Mouse (Mus musculus) c-Kit-positive CD71-positive TER-119-positive erythroid progenitor cells, embryonic 14.5 days (primary cell): ENCODE measurements around the gene Gpat3.

Experiments used
- DNase-seq: peaks from one replicate; pipeline ENCODE4 v3.0.0-alpha.2; 2013; ENCODE audit warnings: low spot score

The Gpat3 gene

DNA sequence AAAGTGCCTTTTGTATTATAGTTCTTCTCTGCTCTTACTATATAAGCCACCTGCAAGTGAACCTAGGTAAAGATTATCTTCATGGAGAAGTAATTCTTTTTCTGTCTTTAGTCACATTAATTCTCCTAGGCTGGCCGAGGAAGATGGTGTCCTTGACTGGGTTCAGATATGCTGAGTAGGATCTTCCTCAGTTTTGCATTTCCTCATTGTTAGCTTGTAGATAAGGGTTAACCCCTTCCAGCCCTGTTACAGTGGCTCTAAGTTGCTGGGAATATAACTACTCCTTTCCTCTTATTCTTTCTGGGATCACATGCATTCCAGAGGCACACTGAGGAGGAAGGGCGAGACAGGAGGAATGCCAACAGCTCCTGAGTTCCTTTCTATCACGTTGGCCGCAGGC, 15.6 kb downstream of the Gpat3 start:
- no peak for DNase-seq

DNA sequence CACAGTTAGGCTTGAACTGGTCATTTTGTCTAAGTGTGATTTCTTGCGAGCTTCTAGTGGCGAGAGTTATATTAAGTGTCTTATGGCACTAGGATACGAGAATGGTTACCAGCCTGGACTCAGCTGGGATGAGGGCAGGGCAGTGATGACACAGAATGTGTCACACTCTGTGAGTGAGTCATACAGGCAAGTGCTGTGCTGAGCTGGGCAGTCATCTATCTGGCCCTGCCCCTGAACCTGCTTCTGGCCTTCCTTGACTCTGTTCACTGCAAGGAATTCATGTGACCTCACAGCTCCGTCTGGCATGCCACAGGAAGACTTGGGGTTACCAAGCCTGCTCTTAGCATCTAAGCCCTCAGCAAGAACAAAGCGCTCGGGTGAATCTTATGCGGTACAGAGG, 16.3 kb downstream of the Gpat3 start:
- DNase-seq: no peak

DNA sequence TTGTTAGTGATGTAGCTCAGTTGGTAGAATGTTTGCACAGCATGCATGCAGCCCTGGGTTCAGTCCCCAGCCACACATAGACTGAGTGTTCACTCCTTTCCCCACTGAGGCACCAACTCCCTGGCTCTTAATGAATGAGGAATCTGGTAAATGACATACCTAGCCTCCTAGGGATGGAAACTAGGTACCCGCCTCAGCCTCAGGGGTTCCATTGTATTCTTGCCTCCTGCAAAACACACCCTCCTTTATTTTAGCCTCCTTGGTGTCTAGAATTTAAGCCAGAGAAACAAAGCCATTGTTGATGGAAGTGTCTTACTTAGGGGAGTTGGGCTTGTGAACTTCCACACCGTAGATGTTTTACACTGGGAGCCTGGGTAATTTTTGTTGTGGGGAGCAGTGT, 17.6 kb downstream of the Gpat3 start:
- DNase-seq: no peak

DNA sequence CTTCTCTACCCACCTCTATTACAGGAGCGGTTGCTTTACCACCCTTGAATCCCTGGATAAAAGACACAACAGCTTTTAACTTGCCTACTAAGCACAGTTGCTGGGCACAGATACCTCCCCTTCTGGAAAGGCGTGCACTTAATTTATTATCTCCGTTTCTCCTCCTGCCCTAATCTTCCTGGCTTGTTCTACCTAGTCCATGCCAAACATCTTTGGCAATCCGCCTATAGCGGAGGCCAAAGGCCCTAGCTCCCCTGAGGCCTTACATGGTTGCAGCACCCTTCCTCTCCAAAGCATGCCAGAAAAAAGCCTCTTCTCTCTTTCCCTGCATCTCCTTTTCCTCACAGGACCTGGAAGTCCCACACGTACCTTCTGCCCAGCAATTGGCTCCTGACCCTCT, 18.9 kb downstream of the Gpat3 start:
- DNase-seq: no peak

DNA sequence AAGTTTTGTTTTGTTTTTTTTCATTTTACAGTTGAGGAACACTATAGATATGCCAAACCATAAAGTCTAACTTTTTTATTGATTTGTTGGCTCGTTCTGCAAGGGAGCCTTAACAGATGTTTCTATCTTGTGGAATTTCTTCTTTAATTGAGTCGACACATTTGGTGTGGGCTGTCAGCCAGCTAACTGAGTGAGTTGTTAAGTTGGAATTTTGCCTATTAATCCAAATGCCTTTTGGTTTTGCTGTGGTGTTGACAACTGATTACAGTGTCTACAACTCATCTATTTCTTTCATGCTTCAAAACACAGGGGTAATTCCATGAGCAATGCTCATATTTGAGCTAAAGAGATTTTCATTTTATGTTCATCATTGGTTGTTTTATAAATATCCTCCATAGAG, 20.7 kb downstream of the Gpat3 start:
- DNase-seq: no peak

DNA sequence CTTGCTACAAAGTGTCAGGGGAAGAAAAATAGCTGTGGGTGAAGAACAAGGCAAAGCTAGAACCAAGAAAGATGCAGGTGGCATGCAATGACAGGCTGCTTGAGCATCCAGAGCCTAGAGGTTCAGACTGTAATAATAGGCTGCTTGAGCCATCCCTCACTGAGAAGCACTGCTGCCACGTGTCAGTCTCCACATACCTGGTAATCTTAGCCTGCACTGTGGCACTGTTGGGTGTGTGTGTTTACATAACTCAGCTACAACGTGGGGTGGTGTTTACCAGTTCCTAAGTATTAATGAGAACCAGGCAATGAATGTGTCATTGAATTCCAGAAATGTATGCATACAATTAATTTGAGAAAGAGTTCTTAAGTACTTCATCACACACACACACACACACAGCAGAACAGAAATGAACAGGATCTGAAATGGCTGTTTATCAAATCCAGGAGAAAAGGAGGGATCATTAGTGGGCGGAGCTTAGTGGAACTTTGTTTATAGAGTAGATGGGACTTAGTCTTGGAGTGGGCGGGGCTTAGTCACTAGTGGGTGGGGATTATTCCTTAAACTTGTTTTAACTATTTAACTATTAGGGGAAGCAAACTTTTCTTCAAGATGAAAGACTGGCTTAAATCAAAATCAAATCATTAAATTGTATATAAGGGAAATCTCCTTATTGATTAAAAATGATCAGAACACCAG, 23.8 kb downstream of the Gpat3 start:
- no peak for DNase-seq

DNA sequence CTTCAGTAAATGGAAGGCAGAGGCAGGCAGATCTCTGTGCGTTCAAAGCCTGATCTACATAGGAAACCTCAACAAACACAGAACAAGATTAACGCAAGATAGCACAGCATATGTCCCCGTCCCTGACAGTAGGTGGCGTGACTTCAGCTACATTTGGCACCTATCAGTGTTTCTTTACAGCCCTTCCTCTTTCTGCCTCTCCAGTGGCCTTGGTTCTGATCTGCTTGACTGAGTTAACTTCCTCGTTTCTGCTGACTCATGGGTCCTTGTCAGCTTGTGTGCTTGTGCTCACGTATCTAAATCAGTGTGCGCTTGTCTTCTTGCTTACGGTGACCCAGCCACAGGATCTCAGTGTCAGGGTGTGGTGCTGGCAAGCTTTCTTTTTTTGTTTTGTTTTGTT, 26.5 kb downstream of the Gpat3 start:
- peak; percentile 7 for DNase-seq

DNA sequence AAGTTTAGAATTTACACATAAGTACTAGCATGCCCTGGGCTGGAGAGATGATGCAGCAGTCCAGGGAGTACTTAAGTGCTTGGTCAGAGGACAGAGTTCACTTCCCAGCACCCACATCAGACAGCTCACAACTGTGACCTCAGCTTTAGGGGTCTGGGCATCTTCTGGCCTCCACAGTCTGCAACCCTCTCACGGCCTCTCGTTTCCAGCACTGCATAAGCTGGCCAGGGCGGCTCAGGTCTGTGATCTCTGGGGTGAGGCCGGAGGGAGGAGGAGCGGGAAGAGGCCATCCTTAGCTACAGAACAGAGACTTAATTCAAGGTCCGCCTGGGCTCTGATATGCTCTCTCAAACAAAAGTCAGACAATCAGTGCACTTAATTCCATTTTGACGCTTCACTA, 29.2 kb downstream of the Gpat3 start:
- no peak for DNase-seq

DNA sequence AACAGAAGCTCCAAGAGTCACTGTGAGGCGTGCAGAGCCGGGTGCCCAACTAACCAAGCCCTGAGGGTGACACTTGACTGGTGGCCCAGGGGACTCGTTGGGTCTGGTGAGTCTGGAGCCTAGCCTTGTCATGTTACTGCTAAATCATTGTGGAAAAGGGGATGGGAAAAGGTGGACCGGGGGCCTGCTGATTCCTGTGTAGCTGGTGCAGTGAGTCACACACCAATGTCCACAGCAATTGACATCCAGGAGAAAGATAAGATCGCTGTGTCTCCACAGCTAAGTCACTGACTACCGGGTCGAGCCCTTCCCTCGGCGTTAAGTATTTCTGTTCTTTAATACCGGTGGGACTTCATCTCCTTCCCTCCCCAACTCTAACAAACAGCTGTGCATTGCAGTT, 29.7 kb downstream of the Gpat3 start:
- DNase-seq: no peak

DNA sequence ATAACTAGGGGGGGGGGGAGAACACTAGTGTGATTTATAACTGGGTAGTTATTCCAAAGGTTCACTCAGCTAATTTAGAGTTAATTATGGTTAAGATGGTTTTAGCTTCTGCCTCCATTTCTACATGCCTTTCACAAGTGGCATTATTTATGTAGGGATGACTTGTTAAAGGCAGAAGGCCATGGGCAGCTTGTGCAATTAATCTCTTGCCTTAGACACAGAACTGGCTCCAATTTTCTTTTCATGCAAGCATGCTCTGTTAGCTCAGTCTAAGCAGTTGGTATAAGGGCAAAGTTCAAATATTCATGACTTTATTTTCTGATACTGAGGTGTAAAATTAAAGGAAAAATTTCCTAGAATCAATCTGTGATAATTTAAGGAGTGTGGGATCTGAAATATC, 31.5 kb downstream of the Gpat3 start:
- no peak for DNase-seq

DNA sequence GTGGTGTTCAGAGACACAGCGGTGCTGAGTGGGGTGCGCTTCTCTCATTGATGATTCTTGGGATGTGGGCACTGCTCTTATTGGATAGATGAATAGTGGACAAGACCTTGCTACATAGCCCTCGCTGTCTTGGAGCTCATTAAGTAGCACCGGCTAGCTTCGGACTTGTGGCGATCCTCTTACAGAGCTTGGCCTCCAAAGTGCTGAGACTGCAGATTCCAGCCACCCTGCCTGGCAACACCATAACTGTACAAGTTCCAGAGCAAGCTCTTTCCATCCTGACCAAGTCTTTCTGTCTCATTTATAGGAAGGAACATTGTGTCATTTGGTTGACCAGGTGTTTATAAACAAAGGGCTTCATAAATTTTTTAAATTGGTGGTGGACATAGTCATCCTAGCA, 39.7 kb downstream of the Gpat3 start:
- no peak for DNase-seq

DNA sequence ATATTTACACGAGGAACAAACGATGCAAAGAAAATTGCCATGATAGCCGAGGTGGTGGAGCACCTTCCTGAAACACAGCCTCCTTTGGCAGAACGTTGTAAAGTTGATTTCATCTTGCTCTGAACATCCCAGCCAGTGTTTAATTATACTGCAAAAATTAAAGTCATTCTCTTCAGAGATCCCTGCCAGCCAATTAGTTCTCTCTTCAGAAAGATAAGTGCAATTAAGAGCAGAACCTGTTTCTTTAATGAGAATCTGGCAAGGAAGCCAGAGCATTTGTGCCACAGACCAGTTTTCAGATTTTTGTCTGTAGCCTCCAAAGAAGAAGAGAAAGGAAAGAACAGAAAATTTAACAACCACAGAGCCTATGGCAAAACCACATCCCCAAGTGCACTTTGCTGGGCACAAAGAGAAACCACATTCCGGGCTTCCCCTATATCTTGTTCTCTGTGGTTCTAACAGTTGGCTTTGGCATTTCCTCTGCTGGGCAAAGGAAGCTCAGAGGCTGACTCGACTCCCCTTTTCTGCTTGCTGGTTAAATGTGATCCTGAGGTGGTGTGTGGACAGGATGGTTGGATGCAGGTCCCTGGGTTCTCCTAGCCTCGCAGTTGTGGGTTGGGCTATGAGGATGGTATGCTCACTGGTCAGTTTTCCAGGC, 40.9 kb downstream of the Gpat3 start:
- DNase-seq: no peak

DNA sequence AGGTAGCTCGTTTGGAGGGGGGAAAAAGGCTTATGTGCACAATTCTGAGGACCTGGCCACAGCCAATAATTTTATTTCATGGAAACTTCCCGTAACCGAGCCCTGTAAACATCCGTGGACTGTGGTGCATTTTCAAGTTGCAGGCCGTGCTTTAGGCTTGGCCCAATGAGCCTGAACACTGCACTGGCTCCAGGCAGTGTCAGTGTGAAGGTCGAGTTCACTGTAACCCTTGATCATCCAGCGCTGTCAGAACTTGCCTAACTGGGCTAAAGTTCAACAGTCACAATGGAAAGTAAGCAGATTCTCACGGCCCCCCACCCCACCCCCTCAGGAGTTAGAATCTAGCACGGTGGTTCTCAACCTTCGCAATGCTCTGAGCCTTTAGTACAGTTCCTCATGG, 50.7 kb downstream of the Gpat3 start:
- no peak for DNase-seq

DNA sequence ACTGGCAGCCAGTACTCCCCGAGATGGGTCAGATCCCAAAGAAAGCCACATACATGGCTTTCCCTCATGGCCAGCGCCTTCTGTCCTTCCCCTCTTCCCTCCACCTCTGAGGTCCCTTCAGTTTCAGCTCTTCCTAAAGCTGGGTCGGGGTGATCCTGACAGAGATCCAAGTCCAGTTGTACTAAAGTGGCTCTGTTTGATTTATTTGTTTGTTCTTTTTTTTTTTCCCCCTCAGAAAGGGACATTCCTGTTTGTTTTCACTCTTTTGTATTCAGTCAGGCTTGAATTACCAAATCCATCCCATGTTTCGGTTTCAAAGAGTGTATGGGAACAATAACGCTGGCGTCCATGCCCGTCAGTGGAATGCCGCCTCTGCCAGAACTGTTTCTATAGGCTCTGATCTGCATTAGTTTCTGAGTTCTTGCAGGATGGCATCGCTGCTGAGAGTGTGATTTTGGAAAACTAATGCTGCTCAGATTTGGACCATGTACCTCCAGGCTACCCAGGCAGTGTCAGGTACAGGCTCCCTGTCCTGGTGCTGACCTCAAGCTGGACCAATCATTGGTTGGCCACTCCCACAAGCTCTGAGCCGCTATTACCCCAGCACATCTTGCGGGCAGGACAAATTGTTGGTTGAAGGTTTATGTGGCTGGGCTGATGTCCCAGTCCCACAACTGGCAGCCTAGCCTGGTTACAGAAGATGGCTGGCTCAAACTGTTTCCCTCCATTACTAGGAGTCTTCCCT, 54.4 kb downstream of the Gpat3 start:
- DNase-seq: no peak

DNA sequence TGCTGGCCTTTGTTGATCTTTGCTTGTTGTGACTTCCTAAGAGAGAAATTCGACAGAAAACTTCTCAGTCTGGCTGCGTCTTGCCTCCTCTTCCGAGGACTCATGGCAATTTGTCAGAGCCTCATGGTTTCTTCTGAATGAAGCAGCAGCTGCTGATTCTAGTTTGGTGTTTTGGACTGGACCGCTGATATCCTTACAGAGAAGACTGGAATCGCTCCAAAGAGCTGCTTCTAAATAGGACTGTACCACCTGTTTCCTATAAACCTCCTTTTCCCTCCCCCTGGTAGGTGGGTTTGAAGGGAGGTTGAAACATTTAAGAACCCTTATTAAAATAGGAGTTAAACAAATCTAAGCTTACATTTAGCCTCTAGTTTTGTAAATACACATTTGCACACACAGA, 55.5 kb downstream of the Gpat3 start:
- no peak for DNase-seq

DNA sequence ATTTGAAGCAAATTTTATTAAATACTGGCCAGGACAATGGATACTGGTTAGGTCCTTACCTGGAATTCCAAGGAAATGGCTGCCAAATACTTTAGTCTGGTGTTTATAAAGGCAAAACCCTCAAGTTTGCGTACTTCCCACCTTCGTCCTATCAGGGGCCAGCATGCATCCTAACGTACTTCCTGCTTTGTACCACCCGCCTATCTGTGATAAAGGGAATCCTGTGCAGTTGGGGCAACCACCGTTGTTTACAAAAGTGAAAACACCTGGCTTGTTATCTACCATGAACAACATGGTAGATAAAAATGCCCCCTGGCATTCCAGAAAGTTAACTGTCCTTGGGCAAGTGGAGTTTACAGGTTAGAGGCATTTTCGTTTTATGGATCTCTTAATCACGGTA, 63.0 kb downstream of the Gpat3 start:
- no peak for DNase-seq

DNA sequence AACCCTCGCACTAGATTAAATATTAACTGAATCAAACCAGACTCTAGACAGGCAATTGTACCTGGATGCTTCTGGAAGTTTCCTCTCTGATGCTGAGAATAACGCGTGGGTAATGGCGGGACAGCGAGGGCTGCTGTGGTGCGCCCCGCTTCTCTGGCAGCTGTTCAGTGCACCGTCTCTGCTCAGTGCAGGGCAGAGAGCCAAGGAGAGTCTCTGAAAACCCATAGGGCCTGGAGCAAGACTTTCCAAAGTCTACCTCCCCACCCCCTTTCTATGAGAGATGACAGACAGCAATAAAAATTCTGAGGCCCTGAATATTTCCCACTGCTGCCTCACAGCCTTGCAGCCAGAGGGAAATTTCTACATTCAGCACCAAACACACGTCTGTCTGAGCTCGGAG, 63.4 kb downstream of the Gpat3 start:
- no peak for DNase-seq

DNA sequence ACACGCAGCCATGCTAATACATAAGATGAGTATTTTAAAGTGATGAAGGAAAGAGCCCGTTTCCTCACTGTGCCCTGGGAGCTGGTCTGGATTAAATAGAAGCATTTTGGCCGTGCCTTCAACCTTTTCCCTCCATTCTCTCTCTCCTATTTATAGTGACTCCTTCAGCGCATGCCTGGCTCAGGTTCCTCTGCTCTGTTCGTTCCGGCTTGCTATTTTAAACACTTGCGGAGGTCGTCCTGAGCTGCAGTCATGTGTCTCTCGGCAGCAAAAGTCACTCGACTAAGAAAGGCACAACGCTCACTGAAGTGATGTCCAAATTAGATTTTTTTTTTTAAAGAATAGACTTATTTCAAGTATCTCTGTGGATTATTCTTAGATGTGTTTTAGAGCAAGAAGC, 64.2 kb downstream of the Gpat3 start:
- no peak for DNase-seq

DNA sequence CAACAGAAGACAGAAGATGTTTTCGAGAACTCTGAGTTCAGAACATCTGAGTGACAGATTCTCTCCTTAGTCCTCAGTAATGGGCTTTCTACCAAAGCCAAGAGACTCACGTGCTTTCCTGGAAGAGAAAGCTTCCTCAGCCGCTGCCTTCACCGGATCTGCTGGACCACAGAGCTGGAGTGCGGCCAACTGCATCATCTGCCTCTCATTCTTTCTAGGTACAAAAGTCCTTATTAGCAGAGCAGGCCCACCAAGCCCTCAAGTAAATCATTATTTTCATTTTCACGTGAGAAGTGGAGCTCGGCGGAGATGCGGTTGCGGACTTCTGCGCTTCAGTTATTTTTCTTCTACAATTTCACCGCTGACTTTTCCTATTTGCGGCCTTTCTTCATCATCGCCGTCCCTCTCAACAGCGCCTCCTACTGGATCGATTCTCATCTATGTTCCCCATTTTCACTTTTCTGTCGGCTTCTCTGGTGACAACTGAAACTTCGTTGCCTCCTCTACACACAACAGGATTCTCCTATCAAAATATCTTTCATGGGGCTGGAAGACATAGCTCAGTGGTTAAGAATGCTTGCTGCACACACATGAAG, 66.1 kb downstream of the Gpat3 start:
- no peak for DNase-seq

DNA sequence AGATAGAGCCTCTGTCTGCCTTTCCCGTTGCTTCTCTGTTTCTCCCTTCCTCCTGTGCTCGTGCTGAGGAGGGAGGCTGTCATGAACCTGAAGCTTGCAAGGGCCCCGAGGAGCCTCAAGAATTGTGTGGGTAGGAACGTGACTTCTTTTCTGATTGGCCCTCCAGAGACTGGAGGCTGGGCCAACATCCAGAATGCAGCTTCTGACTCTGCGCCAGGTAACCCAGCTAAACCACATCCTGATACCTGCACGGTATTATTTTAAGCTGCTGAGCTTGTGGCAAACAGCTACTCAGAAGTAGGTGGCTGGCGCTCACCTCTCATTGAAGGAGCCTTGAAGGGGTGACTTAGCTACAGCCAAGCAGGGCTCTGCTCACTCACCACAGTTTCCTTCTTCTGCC, 66.9 kb downstream of the Gpat3 start:
- DNase-seq: no peak

DNA sequence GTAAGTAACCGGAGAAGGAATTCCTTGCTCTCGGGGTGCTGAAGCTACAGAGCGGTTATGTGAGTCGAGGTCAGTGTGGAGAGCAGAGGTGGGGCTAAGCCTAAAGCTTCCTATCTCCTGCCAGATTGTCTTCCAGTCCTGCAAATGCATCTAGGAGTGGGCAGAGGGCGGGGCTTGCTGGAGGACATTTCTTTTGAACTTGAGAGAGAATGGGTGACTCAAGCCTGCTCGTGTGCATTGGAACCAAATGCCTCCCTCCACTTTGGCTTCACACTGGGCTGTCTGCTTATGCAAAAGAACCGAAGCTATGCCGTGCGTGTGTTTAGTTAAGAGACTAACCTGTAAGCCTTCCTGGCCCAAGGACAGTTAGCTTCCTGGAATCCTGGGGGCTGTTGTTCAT, 67.8 kb downstream of the Gpat3 start:
- no peak for DNase-seq

DNA sequence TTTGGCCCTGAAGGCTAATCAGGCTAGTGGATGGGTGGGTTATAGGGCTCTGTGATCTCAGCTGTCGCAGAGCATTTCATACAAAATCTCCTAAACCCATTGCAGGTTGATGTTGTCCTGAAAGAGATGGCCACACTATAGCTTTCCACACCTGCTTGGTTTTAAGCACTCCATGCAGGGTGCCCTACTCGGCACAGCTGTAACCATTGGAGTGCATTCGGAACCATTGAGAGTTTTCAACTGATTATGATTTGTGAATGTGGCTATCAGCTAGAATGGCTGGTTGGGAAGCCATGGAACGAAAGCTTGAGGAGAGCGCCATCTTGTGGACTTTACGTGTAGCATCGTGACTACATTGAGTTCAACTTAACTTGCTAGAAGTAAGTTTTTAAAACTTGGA, 69.5 kb downstream of the Gpat3 start:
- DNase-seq: peak; percentile 50

DNA sequence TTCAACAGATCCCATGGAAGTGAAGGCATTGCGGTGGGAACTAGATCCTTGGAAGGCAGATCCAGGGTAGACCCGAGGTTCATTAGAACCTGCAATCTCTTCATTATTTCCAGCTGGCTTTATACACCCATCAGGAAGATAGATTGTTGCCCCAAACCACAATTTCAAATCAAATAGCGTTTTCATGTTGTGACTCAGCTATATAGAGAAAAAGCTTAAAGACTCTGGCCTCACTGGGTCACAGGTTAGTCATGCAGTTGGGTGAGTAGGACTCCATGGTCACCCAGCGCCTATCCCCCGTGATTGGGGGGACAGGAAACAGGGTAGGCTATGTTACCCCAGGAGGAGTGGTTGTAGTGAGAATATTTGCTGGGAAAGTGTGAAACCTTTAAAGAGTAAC, 69.9 kb downstream of the Gpat3 start:
- no peak for DNase-seq
